Mouse (Mus musculus) hindbrain, postnatal 0 days (tissue): Measurements from ENCODE around the gene Ajm1. TPM values are rescaled to one million over a fixed set of nuclear protein-coding genes. Genes with fewer than 3 reads are reported as not detected.

ENCODE experiments used
- ATAC-seq: fragments of 200-750 bp; cut with Nextera tagmentation; 2 replicates; pipeline ENCODE4 v1.8.0; 2017; ENCODE audit warnings: mild to moderate bottlenecking, moderate TSS enrichment, moderate library complexity
- DNase-seq: peaks from one replicate; pipeline ENCODE4 v3.0.0-alpha.2; 2015; ENCODE audit warnings: low spot score
- H3K27ac ChIP-seq: fragments of 300-500 bp; sonication (generic); 2 replicates; pipeline ENCODE4 v1.5.1; 2014; ENCODE audit warnings: mild to moderate bottlenecking
- H3K27me3 ChIP-seq: fragments of 300-500 bp; sonication (generic); 2 replicates; pipeline ENCODE4 v1.6.1; 2014; ENCODE audit warnings: low read length, mixed read lengths; ENCODE audit not compliant: insufficient read depth
- H3K36me3 ChIP-seq: fragments of 300-500 bp; sonication (generic); 2 replicates; pipeline ENCODE4 v1.6.1; 2014; ENCODE audit warnings: low read length, mixed read lengths; ENCODE audit not compliant: insufficient read depth
- H3K4me1 ChIP-seq: fragments of 300-500 bp; sonication (generic); 2 replicates; pipeline ENCODE4 v1.6.1; 2014; ENCODE audit warnings: antibody characterized with exemption, low read length, mixed read lengths; ENCODE audit not compliant: insufficient read depth
- H3K4me2 ChIP-seq: fragments of 300-500 bp; sonication (generic); 2 replicates; pipeline ENCODE4 v1.6.1; 2014; ENCODE audit warnings: low read depth, mild to moderate bottlenecking, low read length, moderate library complexity, mixed read lengths
- H3K4me3 ChIP-seq: fragments of 300-500 bp; sonication (generic); 2 replicates; pipeline ENCODE4 v1.5.1; 2014; ENCODE audit warnings: low read length
- H3K9ac ChIP-seq: fragments of 300-500 bp; sonication (generic); replicated peaks from 2 replicates; pipeline ENCODE4 v1.6.1; 2014; ENCODE audit warnings: mild to moderate bottlenecking, low read length, moderate library complexity, mixed read lengths
- H3K9me3 ChIP-seq: fragments of 300-500 bp; sonication (generic); 2 replicates; pipeline ENCODE4 v1.6.1; 2016; ENCODE audit warnings: low read length, mixed read lengths
- CTCF ChIP-seq: IDR thresholded peaks from 2 replicates; pipeline ENCODE4 v1.5.1; 2016; ENCODE audit warnings: antibody characterized with exemption, control low read depth, low read depth
- WGBS: fragments of 180-500 bp; shearing (Covaris S2); extraction: QIAGEN DNeasy Blood & Tissue Kit; methylation state at CpG from one replicate; pipeline ENCODE4 v1.1.7; 2014; 5-methylcytosine and 5-hydroxymethylcytosine counted together
- polyA plus RNA-seq: library from polyadenylated mRNA; unstranded; fragments of >200 nt; fragmentation: Nextera tagmentation; extraction: Ambion mirVana; gene quantifications from 2 replicates; pipeline ENCODE4 v1.2.1, GENCODE M21; 2015
- total RNA-seq: library from RNA; depleted of rRNA; stranded (reverse); fragments of >200 nt; gene quantifications from 2 replicates; pipeline ENCODE4 v1.2.3, GENCODE M21; 2014

Ajm1 gene
- total and polyA plus RNA-seq, 2 experiments from 2014 or later, result 19.8 to 22.4 TPM

DNA sequence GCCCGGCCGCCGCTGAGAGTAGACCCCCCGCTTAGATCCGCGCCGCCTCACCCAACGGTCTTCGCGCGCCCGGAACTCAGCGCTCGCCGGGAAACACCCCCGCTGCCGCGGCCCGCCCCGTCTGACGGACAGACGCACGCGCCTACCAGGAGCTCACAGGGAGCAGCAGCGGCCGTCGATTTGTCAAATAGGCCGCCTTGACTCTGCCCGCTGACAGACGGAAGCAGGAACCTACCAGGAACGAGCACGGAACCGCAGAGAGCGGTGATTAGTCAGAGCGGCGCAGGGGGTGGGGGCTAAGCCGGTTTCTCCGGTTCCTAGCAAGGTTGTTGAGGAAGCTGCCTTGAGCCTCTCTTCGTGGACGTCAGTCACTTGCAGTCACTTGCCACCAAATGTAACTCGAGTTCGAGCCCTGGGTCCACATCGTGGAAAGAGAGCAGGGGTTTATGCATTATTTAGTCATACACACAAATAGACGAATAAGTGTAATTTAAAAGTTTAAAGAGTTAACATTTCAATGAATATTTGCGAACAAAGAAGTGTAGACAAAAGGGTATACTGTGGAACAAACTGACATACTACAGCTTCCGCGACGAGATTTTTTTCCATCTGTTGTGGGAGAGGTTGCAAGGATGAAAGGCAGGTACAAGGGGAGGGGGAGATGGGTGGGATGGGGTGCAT, 34.6 kb downstream of the Ajm1 start, which contains the start of gene Traf2:
Gene Traf2, minus strand, starts transcription at position 130 of the 681 bp plus-strand sequence.
- peak within 1 kb of the TSS; percentile 56 for H3K9ac ChIP-seq
- peak within 1 kb of the TSS; percentile 41; the same call in 1 of the 2 replicates for H3K27ac ChIP-seq
- H3K27me3 ChIP-seq, result no peaks in the 10 kb centered on the region
- H3K4me1 ChIP-seq, result no peaks in the 10 kb centered on the region
- H3K4me3 ChIP-seq, result peak within 1 kb of the TSS; percentile 65
- WGBS, result 3% methylated on average over 48 of the region's 48 CpGs
- DNase-seq (peak; percentile 99), ATAC-seq (peak; percentile 99)
- H3K36me3 ChIP-seq, result no peaks in the 10 kb centered on the region
- H3K4me2 ChIP-seq, result peak within 1 kb of the TSS; percentile 82
- no peaks in the 10 kb centered on the region for H3K9me3 ChIP-seq
- TF ChIP-seq CTCF, result no peak

DNA sequence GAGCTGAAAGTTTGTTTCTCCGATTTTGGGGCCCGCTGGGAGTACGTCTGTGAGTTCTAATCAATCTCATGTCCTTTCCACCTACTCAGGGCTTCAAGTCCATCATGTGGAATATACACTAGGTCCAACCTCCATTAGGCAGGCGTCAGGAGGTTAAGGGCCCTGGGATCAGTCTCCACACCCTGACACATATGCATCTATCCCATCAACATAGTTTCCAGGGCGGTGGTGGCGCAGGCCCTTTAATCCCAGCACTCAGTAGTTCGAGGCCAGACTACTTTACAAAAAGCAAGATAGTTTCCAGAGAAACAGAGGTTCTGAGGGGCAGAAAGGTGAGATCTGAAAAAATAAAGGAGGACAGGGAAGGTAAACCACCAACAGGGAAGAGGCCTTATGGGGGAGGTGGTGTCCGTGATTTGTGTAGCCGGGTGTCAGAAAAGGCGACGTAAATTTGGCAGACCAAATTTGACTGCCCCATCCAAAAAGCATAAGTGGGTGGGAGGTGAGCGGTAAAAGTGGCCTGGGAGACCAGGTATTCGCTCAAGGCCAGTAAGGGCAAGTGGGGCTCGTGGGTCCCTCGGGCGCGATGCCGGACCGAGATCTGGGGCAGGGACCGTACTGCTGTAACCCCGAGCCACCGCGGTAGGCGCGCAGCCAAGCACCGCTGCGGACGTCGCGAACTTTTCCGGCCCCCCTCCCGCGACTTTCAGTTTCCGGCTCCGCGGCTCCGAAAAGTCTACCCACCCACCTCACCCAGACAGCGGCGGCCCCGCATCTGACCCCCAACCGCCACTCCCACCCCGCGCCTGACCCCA, 35.4 kb downstream of the Ajm1 start:
- peak overlapping the region; percentile 41; the same call in 1 of the 2 replicates for H3K27ac ChIP-seq
- peak; percentile 9; the same call in 1 of the 2 replicates for TF ChIP-seq CTCF
- H3K9me3 ChIP-seq, result no peaks in the 10 kb centered on the region
- ATAC-seq (peak; percentile 53; the same call in 1 of the 2 replicates), DNase-seq (no peak)
- peak overlapping the region; percentile 56 for H3K9ac ChIP-seq
- H3K27me3 ChIP-seq, result no peaks in the 10 kb centered on the region
- H3K4me1 ChIP-seq, result no peaks in the 10 kb centered on the region
- H3K36me3 ChIP-seq, result no peaks in the 10 kb centered on the region
- peak overlapping the region; percentile 82 for H3K4me2 ChIP-seq
- 10% methylated on average over 36 of the region's 43 CpGs for WGBS
- peak overlapping the region; percentile 65 for H3K4me3 ChIP-seq

DNA sequence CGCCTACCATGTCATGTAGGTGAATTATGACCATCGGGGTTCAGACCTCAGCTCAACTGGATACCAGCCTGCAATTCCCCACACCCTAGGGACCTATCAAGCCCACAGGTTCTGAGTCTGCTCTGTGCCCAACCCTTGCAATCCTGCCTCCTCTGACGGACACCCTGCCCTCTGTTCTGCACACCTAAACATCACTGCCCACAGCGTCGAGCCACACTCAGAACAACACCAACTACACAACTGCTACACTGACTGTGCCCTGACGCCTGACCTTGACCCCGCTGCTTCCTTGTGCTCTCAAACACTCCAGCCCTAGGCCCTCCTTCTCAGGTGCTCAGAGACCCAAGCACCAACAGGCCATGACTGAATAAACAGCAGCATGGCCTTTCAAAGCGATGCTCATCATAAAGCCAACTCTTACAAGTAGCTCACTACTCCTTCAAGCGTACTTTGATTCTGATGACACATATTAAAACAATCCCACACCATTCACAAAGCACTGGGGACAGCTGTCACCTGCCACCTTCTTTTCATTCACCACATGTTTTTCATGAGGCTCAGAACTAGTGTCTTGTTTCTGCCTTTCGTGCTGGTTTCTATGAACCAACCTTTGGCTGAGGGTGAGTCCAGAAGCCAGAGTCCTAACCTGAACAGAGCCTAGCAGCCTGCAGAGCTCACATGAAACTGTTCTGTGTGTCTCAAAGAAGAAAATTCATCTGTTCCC, 39.8 kb downstream of the Ajm1 start:
- no peaks in the 10 kb centered on the region for H3K27me3 ChIP-seq
- H3K36me3 ChIP-seq, result no peaks in the 10 kb centered on the region
- H3K4me2 ChIP-seq, result no peak overlapping the region
- H3K4me1 ChIP-seq, result no peaks in the 10 kb centered on the region
- H3K4me3 ChIP-seq, result no peak overlapping the region
- ATAC-seq, result no peak
- DNase-seq, result no peak
- H3K27ac ChIP-seq, result no peak overlapping the region
- H3K9ac ChIP-seq, result no peak overlapping the region
- TF ChIP-seq CTCF, result no peak
- no peaks in the 10 kb centered on the region for H3K9me3 ChIP-seq
- WGBS, result 90% methylated on average over 10 of the region's 10 CpGs

DNA sequence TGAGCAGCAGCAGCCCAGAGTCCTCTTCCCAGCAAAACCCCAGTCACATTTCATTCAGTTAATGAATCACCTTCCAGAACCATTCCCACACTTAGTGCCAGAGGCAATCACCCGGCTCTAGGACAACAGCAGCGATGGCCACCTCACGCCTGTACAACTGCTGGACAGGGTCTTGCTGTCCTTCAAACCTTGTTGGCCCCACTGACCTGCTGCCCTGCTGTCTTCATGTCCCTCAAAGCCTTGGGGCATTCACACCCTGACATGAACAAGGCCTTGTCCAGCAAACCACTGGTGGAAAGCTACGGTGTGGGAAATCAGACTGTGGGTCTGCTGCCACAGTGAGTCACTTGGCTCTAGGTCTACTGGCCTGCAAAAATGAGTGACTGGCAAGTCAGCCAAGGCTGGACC, 41.0 kb downstream of the Ajm1 start:
- no peak for TF ChIP-seq CTCF
- Histone ChIP-seq H3K4me1 (no peaks in the 10 kb centered on the region), H3K4me3 (no peak overlapping the region), H3K27me3 (no peaks in the 10 kb centered on the region), H3K4me2 (no peak overlapping the region), H3K36me3 (peaks cover 4% of the 10 kb centered on the region; the same call in 1 of the 2 replicates), H3K9me3 (no peaks in the 10 kb centered on the region), H3K9ac (no peak overlapping the region), H3K27ac (no peak overlapping the region)
- DNase-seq (no peak), ATAC-seq (no peak)
- 93% methylated on average over 4 of the region's 4 CpGs for WGBS

DNA sequence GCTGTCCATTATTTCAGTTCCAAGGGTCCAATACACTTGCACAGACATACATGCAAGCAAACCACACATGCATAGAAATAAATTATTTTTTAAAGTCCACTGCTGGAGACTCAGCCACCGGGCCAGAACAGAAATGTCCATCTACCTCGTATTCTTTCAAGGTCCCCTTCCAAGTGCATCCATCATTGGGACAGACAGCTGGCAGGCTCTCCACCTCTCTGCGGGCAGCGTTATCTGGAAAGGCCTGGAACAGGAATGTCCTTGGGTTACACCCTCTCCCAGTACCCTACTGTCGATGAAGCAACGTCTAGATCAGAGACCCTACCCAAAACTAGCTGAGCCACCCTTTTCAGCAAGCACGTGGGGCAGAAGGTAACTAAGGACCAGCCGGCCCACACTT, 45.0 kb downstream of the Ajm1 start:
- no peak overlapping the region for H3K4me3 ChIP-seq
- H3K27me3 ChIP-seq, result no peaks in the 10 kb centered on the region
- no peak for DNase-seq
- no peak for ATAC-seq
- peaks cover 7% of the 10 kb centered on the region; the same call in 1 of the 2 replicates for H3K36me3 ChIP-seq
- no peak overlapping the region for H3K4me2 ChIP-seq
- no peak overlapping the region for H3K9ac ChIP-seq
- no peak overlapping the region for H3K27ac ChIP-seq
- TF ChIP-seq CTCF, result no peak
- H3K4me1 ChIP-seq, result no peaks in the 10 kb centered on the region
- WGBS, result 93% methylated on average over 8 of the region's 8 CpGs
- no peaks in the 10 kb centered on the region for H3K9me3 ChIP-seq

DNA sequence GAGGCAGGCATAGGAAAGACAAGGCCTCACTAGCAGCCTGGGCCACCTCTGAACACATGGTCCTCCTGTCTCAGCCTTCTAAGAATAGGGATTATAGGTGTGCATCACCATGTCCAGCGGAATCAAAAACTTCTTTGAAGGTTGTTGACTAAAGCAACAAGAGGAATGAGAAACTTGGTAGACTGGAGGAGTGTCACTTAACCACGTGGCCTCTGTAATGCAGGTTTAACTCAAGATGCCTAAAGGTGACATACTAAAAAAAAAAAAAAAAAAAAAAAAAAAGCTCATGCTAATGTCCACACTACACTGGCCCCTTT, 46.7 kb downstream of the Ajm1 start:
- H3K4me2 ChIP-seq, result no peak overlapping the region
- WGBS, result 95% methylated on average over 2 of the region's 2 CpGs
- H3K9me3 ChIP-seq, result no peaks in the 10 kb centered on the region
- H3K36me3 ChIP-seq, result peaks cover 10% of the 10 kb centered on the region; the same call in 1 of the 2 replicates
- no peak overlapping the region for H3K9ac ChIP-seq
- no peaks in the 10 kb centered on the region for H3K4me1 ChIP-seq
- no peak for TF ChIP-seq CTCF
- DNase-seq (no peak), ATAC-seq (no peak)
- H3K4me3 ChIP-seq, result no peak overlapping the region
- peak overlapping the region; percentile 32; the same call in 1 of the 2 replicates for H3K27ac ChIP-seq
- H3K27me3 ChIP-seq, result no peaks in the 10 kb centered on the region
